Mouse (Mus musculus): ENCODE measurements around the gene Pon3. TPM values are rescaled to one million over a fixed set of nuclear protein-coding genes. Genes with fewer than 3 reads are reported as not detected.
A peak's percentile ranks its signal among the peaks of the same experiment; 100 is the strongest.

The Pon3 gene
- 2.1 and 2.5 TPM in 2 replicates for polyA plus RNA-seq (2012; rRNA removed)

DNA sequence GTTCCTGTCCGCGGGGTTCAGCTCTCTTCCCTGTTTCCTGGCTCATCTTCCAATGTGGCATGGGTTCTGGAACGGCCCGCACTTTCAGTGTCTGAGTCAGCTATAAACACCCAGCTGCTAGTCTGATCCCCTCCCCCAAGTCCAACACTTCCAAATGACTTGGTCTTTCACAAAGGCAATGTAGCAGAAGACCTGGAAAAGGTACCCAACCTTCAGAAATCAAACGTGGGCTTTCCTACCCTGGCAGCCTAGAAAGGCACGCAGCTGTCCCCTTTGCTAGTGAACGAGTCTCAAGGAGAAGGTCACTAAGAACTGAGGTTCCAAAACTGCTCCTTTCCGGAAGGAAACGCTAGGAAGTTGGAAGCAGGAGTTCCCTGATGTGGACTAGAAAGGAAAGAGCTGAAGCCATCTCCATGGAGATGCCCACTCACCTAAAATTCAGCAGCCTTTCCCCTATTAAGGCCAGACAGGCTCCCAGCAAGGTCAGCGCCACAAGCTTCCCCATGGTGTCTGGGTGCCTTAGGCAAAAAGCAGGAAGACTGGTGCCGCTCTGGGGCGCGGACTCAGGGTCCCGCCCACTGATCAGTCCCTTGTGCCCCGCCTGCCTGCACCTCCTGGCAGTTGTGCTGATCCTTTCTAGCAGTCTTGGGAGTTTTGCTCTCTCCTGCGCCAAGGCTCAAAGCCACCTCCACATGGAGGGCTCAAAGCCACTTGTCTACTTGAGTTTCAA, at the start of gene Pon3:
Pon3 (minus strand) TSS at position 565 of the 730 bp plus-strand sequence.
- peak in 1 of 2 experiments; percentile 3 for DNase-seq (ENCODE audit: extremely low spot score in 1 of 2, low spot score in 1 of 2)

GRCm38 (mm10) chr6:5304956-5305355, 48.9 kb upstream of the Pon3 start:
- no peak for DNase-seq (ENCODE audit: extremely low spot score in 1 of 2, low spot score in 1 of 2)

- no peak for DNase-seq (ENCODE audit: extremely low spot score in 1 of 2, low spot score in 1 of 2)
Observed at GRCm38 (mm10) chr6:5300629-5301028, 44.5 kb upstream of the Pon3 start.

GRCm38 (mm10) chr6:5299561-5299960, 43.5 kb upstream of the Pon3 start:
- no peak for DNase-seq (ENCODE audit: extremely low spot score in 1 of 2, low spot score in 1 of 2)

DNA sequence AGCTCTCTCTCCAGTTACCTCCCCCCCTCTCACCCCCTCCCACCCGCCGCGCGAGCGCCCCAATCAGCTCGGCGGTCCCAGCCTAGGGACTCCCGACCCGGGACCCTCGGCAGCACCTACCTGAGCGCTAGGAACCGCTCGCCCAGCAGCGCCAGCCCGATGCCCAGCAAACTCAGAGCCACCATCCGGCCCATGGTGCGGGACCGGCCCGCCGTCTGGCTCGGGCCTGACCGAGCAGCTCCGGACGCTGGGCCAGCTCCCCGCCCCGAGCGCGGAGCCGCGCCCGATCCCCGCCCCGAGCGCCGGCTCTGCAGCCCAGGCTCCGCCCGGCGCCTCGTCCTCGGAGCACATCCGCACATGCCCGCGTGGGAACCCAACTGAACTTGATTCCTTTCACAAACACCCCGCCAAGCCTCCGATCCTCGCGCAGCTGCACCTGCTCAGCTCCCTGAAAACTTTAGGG, 42.0 kb upstream of the Pon3 start, which contains the start of gene Pon2:
Pon2 (minus strand) TSS at position 364 of the 463 bp plus-strand sequence.
- peak in 1 of 2 experiments; percentile 30 for DNase-seq (ENCODE audit: extremely low spot score in 1 of 2, low spot score in 1 of 2)

GRCm38 (mm10) chr6:5297321-5298091, 41.4 kb upstream of the Pon3 start:
- peak in 1 of 2 experiments; percentile 19 for DNase-seq (ENCODE audit: extremely low spot score in 1 of 2, low spot score in 1 of 2)

GRCm38 (mm10) chr6:5296067-5296466, 40.0 kb upstream of the Pon3 start:
- DNase-seq (ENCODE audit: extremely low spot score in 1 of 2, low spot score in 1 of 2): no peak

GRCm38 (mm10) chr6:5294659-5295449, 38.8 kb upstream of the Pon3 start:
- DNase-seq (ENCODE audit: extremely low spot score in 1 of 2, low spot score in 1 of 2): no peak

DNA sequence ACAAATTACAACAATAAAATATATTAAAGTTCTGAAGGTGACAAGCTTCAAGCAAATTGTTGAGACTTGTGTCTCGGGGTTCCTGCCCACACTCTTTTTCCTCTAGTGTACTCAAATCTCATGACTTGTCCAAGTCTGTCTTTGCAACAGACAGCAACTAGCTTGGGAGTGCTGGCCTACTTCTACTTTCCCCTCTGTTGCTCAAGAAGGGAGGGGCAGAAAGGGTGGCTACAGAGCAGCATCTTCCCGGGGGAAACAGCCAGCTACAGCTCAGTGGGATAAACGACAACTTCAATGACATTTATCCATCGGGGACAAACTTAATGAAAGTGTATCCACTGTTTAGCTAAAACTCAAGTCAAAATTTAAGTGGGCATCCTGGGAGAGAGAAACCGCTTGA, 36.8 kb upstream of the Pon3 start:
- no peak for DNase-seq (ENCODE audit: extremely low spot score in 1 of 2, low spot score in 1 of 2)

GRCm38 (mm10) chr6:5291450-5291849, 35.4 kb upstream of the Pon3 start:
- DNase-seq (ENCODE audit: extremely low spot score in 1 of 2, low spot score in 1 of 2): no peak

GRCm38 (mm10) chr6:5287919-5288318, 31.8 kb upstream of the Pon3 start:
- no peak for DNase-seq (ENCODE audit: extremely low spot score in 1 of 2, low spot score in 1 of 2)

- DNase-seq (ENCODE audit: extremely low spot score in 1 of 2, low spot score in 1 of 2): no peak
Observed at GRCm38 (mm10) chr6:5287392-5287791, 31.3 kb upstream of the Pon3 start.

- no peak for DNase-seq (ENCODE audit: extremely low spot score in 1 of 2, low spot score in 1 of 2)
Observed at GRCm38 (mm10) chr6:5282418-5282817, 26.3 kb upstream of the Pon3 start.

- no peak for DNase-seq (ENCODE audit: extremely low spot score in 1 of 2, low spot score in 1 of 2)
Observed at GRCm38 (mm10) chr6:5280576-5281305, 24.7 kb upstream of the Pon3 start.

DNA sequence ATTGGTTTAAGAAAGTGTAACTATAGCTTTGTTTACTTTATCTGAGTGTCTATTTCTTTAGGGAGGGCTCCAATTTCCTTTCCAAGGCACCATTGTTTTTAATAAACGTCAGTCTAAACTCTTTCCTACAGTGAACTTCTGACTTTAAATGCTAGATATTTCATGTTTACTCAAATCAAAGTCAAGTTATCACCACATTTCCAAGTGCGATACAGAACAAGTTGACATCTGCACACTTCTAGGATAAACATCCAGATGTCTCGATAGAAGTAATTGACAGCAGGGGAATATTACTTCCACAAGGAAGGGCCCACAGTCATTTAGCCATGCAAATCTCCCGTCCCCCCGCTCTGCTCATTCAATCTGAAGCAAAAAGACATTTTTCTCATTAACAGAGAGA, 21.9 kb upstream of the Pon3 start:
- no peak for DNase-seq (ENCODE audit: extremely low spot score in 1 of 2, low spot score in 1 of 2)

DNA sequence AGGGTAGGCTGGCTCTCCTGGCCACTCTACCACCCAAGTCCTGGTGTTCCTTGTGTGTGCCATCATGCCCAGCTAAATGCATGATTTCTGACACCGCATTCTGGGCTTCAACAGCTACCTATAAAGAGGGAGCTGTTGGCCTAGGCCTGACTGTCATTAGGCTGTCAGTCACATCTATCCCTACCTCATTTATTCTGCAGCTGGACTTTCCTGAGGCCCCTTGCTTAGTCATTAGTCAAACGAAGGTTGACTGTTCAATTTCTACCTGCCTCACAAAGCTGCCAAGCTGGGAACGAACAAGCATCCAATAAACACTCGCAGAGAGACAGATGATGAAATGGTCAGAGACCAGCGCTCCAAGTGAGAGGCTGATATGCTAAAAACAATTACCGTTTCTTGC, 13.6 kb upstream of the Pon3 start:
- no peak for DNase-seq (ENCODE audit: extremely low spot score in 1 of 2, low spot score in 1 of 2)

GRCm38 (mm10) chr6:5264793-5265192, 8.7 kb upstream of the Pon3 start:
- no peak for DNase-seq (ENCODE audit: extremely low spot score in 1 of 2, low spot score in 1 of 2)

- no peak for DNase-seq (ENCODE audit: extremely low spot score in 1 of 2, low spot score in 1 of 2)
Observed at GRCm38 (mm10) chr6:5263250-5263999, 7.3 kb upstream of the Pon3 start.

Measured in frontal cortex, adult 2 months (tissue).